Mouse (Mus musculus) limb, embryonic 11.5 days (tissue): ENCODE data around the gene Taf11. TPM values are rescaled to one million over a fixed set of nuclear protein-coding genes. Genes with fewer than 3 reads are reported as not detected.
A peak's percentile ranks its signal among the peaks of the same experiment; 100 is the strongest.

Experiments
- ATAC-seq: fragments of 200-750 bp; cut with Nextera tagmentation; 2 replicates; pipeline ENCODE4 v1.8.0; 2017; ENCODE audit warnings: low read depth; ENCODE audit not compliant: insufficient number of reproducible peaks, low FRiP score, low TSS enrichment
- DNase-seq: peaks from one replicate; pipeline ENCODE4 v3.0.0-alpha.2; 2015; ENCODE audit warnings: low spot score
- H3K27ac ChIP-seq: fragments of 300-500 bp; sonication (generic); replicated peaks from 2 replicates; pipeline ENCODE4 v1.5.1; 2014; ENCODE audit warnings: low read depth, mild to moderate bottlenecking, low read length
- H3K27me3 ChIP-seq: fragments of 300-500 bp; sonication (generic); 2 replicates; pipeline ENCODE4 v1.6.1; 2014; ENCODE audit warnings: mild to moderate bottlenecking, low read length, mixed read lengths; ENCODE audit not compliant: control insufficient read depth, insufficient read depth
- H3K36me3 ChIP-seq: fragments of 300-500 bp; sonication (generic); 2 replicates; pipeline ENCODE4 v1.6.1; 2014; ENCODE audit warnings: mild to moderate bottlenecking, low read length, moderate library complexity, mixed read lengths; ENCODE audit not compliant: control insufficient read depth, insufficient read depth
- H3K4me1 ChIP-seq: fragments of 300-500 bp; sonication (generic); 2 replicates; pipeline ENCODE4 v1.6.1; 2014; ENCODE audit warnings: low read length, mixed read lengths; ENCODE audit not compliant: control insufficient read depth, insufficient read depth
- H3K4me2 ChIP-seq: fragments of 300-500 bp; sonication (generic); 2 replicates; pipeline ENCODE4 v1.6.1; 2014; ENCODE audit warnings: low read depth, mild to moderate bottlenecking, moderate library complexity; ENCODE audit not compliant: severe bottlenecking
- H3K4me3 ChIP-seq: fragments of 300-500 bp; sonication (generic); 2 replicates; pipeline ENCODE4 v1.5.1; 2014; ENCODE audit warnings: low read depth, low read length
- H3K9ac ChIP-seq: fragments of 300-500 bp; sonication (generic); 2 replicates; pipeline ENCODE4 v1.6.1; 2014; ENCODE audit warnings: mild to moderate bottlenecking, low read length
- H3K9me3 ChIP-seq: fragments of 300-500 bp; sonication (generic); 2 replicates; pipeline ENCODE4 v1.6.1; 2016; ENCODE audit warnings: low read length; ENCODE audit not compliant: control insufficient read depth
- WGBS: fragments of 180-500 bp; shearing (Covaris S2); extraction: QIAGEN DNeasy Blood & Tissue Kit; methylation state at CpG from one replicate; pipeline ENCODE4 v1.1.7; 2014; 5-methylcytosine and 5-hydroxymethylcytosine counted together
- polyA plus RNA-seq: library from polyadenylated mRNA; unstranded; fragments of >200 nt; fragmentation: Nextera tagmentation; extraction: Ambion mirVana; gene quantifications from 2 replicates; pipeline ENCODE4 v1.2.1, GENCODE M21; 2014

Gene Taf11
- polyA plus RNA-seq, 1 experiment from 2014 or later, result 104 TPM

- Histone ChIP-seq H3K27ac (peak within 1 kb of the TSS; percentile 68), H3K36me3 (no peaks in the 10 kb centered on the region; the same call in 1 of the 2 replicates), H3K4me1 (peaks cover 11% of the 10 kb centered on the region), H3K9me3 (no peaks in the 10 kb centered on the region), H3K4me3 (peak within 1 kb of the TSS; percentile 97), H3K4me2 (peak within 1 kb of the TSS; percentile 82), H3K9ac (peak within 1 kb of the TSS; percentile 88), H3K27me3 (no peaks in the 10 kb centered on the region)
- peak; percentile 91 for DNase-seq
- peak; percentile 75 for ATAC-seq
- WGBS, result under 1% methylated on average over 66 of the region's 78 CpGs
Observed at GRCm38 (mm10) chr17:27908888-27909621, 589 bp downstream of the Taf11 start, which contains the start of gene Anks1. Anks1 (plus strand) TSS chr17:27909306.

DNA sequence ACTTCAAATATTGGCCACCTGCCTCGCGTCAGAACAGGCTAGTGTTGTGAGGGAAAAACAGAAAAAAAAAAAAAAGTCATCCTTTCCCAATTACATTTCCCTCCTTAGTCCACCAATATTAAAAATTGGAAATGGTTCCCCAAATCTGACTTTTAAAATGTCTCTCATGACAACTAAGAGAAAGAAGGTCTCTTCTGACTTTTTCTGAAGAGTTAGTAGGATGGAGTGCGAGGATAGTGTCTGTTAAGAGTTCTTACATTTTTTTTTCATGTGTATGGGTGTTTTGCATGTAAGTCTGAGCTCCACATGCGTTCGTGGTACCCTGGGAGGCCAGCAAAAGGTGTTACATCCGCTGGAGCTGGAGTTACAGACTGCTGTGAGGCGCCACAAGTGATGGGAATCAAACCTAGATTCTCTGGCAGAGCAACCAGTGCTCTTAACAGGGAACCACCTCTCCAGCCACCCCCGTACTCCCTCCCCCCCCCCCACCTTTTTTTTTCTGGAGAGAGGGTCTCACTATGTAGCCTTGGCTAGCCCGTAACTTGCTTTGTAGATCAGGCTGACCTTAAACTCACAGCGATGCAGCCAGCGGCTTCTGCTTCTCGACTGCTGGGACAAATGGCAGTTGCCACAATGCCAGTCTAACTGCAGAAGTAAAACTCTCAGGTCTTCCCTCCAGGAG, 1.3 kb downstream of the Taf11 start:
- Histone ChIP-seq H3K9ac (peak overlapping the region; percentile 88), H3K4me1 (peaks cover 11% of the 10 kb centered on the region), H3K36me3 (peaks cover 5% of the 10 kb centered on the region; the same call in 1 of the 2 replicates), H3K4me2 (peak overlapping the region; percentile 82), H3K4me3 (peak overlapping the region; percentile 97), H3K27ac (peak overlapping the region; percentile 68), H3K27me3 (no peaks in the 10 kb centered on the region), H3K9me3 (no peaks in the 10 kb centered on the region)
- ATAC-seq (no peak), DNase-seq (peak; percentile 51)
- WGBS, result 0% methylated on average over 12 of the region's 12 CpGs

- Histone ChIP-seq H3K9me3 (no peaks in the 10 kb centered on the region), H3K36me3 (peaks cover 5% of the 10 kb centered on the region; the same call in 1 of the 2 replicates), H3K4me1 (peaks cover 11% of the 10 kb centered on the region), H3K4me3 (peak overlapping the region; percentile 97), H3K4me2 (peak overlapping the region; percentile 82), H3K9ac (peak overlapping the region; percentile 88), H3K27me3 (no peaks in the 10 kb centered on the region), H3K27ac (peak overlapping the region; percentile 10; the same call in 1 of the 2 replicates)
- DNase-seq (peak; percentile 96), ATAC-seq (peak; percentile 44; the same call in 1 of the 2 replicates)
- WGBS, result under 1% methylated on average over 45 of the region's 45 CpGs
Observed at GRCm38 (mm10) chr17:27907512-27908205, 2.0 kb downstream of the Taf11 start.

GRCm38 (mm10) chr17:27886499-27887210, 23.0 kb downstream of the Taf11 start:
- Histone ChIP-seq H3K4me3 (no peak overlapping the region), H3K27me3 (no peaks in the 10 kb centered on the region), H3K36me3 (peaks cover 21% of the 10 kb centered on the region), H3K4me2 (no peak overlapping the region), H3K4me1 (no peaks in the 10 kb centered on the region), H3K9me3 (no peaks in the 10 kb centered on the region), H3K27ac (no peak overlapping the region), H3K9ac (no peak overlapping the region)
- WGBS, result 87% methylated on average over 19 of the region's 19 CpGs
- ATAC-seq, result no peak
- DNase-seq, result no peak

DNA sequence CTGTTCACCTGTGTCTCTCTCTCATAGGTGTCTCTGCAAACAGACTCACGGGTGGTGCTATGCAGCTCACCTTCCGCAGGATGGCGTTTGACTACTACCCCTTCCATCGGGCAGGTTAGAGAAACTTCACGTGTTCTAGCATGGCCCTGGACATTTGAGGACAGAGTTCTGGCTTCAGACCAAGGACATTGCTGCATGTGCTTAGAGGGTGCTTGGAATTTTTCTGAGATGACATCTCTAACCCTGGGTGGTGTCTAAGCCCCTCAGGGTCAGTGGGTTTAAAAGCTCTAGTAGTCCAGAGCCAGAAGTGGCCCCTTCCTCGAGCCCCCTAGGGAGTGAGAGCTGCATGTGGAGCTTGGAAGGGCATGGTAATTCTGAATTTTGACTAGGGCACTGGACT, 25.6 kb downstream of the Taf11 start:
- H3K4me1 ChIP-seq, result no peaks in the 10 kb centered on the region
- no peak overlapping the region for H3K9ac ChIP-seq
- no peak overlapping the region for H3K4me2 ChIP-seq
- H3K9me3 ChIP-seq, result no peaks in the 10 kb centered on the region
- H3K27ac ChIP-seq, result no peak overlapping the region
- no peaks in the 10 kb centered on the region for H3K27me3 ChIP-seq
- no peak overlapping the region for H3K4me3 ChIP-seq
- ATAC-seq (no peak), DNase-seq (no peak)
- 96% methylated on average over 6 of the region's 6 CpGs for WGBS
- peaks cover 23% of the 10 kb centered on the region for H3K36me3 ChIP-seq

DNA sequence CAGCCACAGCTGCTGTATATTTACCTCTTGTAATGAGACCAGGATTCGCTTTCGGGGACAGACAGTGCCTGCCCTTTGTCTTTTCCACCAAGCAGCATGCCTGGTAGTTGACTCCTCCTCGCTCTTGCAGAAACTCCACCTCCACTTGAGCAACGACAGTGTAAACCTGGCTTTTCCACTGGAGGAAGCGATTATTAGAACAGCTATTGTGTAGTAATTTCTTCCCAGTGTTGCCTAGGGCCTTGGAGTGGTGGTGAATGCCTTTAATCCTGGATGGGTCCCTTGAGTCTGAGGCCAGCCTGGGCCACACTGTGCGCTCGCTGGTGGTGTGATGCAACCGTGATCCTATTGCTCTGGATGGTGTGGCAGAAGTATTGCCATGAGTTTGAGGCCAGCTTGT, 26.5 kb downstream of the Taf11 start:
- Histone ChIP-seq H3K4me2 (no peak overlapping the region), H3K4me3 (no peak overlapping the region), H3K27ac (no peak overlapping the region), H3K27me3 (no peaks in the 10 kb centered on the region), H3K4me1 (no peaks in the 10 kb centered on the region), H3K36me3 (peaks cover 23% of the 10 kb centered on the region), H3K9ac (no peak overlapping the region), H3K9me3 (no peaks in the 10 kb centered on the region)
- ATAC-seq (no peak), DNase-seq (no peak)
- 87% methylated on average over 8 of the region's 8 CpGs for WGBS

GRCm38 (mm10) chr17:27881518-27881917, 28.1 kb downstream of the Taf11 start:
- no peaks in the 10 kb centered on the region for H3K9me3 ChIP-seq
- no peak overlapping the region for H3K4me2 ChIP-seq
- no peaks in the 10 kb centered on the region for H3K27me3 ChIP-seq
- no peaks in the 10 kb centered on the region for H3K4me1 ChIP-seq
- no peak overlapping the region for H3K9ac ChIP-seq
- H3K27ac ChIP-seq, result no peak overlapping the region
- no peak overlapping the region for H3K4me3 ChIP-seq
- ATAC-seq (no peak), DNase-seq (no peak)
- peaks cover 15% of the 10 kb centered on the region for H3K36me3 ChIP-seq
- 70% methylated on average over 11 of the region's 11 CpGs for WGBS

DNA sequence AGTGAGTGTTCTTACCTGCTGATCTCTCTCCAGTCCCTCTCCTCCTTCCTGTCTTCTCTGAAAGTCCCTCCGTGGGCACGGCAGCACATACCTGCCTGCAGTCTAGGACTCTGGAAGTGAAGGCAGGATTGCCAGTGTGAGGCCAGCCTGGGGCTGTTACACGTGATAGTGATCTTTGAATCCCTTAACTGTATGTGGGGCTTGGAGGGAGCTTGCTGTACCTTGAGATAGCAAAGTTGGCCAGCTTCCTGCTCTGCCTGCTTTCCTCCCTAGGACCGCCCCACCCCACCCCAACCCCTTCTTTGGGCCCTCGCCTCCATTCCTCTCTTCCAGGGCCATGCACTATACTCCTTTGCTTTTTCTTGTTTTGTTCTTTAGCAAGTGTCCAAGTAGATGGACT, 35.1 kb downstream of the Taf11 start:
- DNase-seq (no peak), ATAC-seq (no peak)
- Histone ChIP-seq H3K27me3 (no peaks in the 10 kb centered on the region), H3K4me1 (no peaks in the 10 kb centered on the region), H3K27ac (no peak overlapping the region), H3K4me3 (no peak overlapping the region), H3K4me2 (no peak overlapping the region), H3K9me3 (no peaks in the 10 kb centered on the region), H3K9ac (no peak overlapping the region), H3K36me3 (0 out of 2 replicates have a peak, but pooled peaks cover 2% of the 10 kb centered on the region)
- 80% methylated on average over 5 of the region's 5 CpGs for WGBS
